Mouse (Mus musculus) heart, embryonic 14.5 days (tissue): ENCODE measurements around the gene Sec14l4. TPM values are rescaled to one million over a fixed set of nuclear protein-coding genes. Genes with fewer than 3 reads are reported as not detected.

Experiments used
- ATAC-seq: fragments of 200-750 bp; cut with Nextera tagmentation; 2 replicates; pipeline ENCODE4 v1.8.0; 2017; ENCODE audit warnings: low read depth, moderate TSS enrichment; ENCODE audit not compliant: insufficient number of reproducible peaks, insufficient read depth, low FRiP score
- H3K27ac ChIP-seq, 2 experiments: fragments of 200-500 bp in 1 of 2; fragments of 300-500 bp in 1 of 2; sonication (generic) in 1 of 2; replicated peaks in 1 of 2; 2 replicates each; pipeline ENCODE4 v1.5.1; 2012 to 2014; ENCODE audit warnings: low read depth in 2 of 2, low read length in 2 of 2, control low read depth in 1 of 2, mild to moderate bottlenecking in 1 of 2, mixed read lengths in 1 of 2; ENCODE audit not compliant: control insufficient read depth in 1 of 2, insufficient read depth in 1 of 2
- H3K27me3 ChIP-seq: fragments of 300-500 bp; sonication (generic); 2 replicates; pipeline ENCODE4 v1.6.1; 2014; ENCODE audit warnings: mild to moderate bottlenecking, low read length, control low read depth; ENCODE audit not compliant: control insufficient read depth, insufficient read depth
- H3K36me3 ChIP-seq: fragments of 300-500 bp; sonication (generic); 2 replicates; pipeline ENCODE4 v1.6.1; 2014; ENCODE audit warnings: mild to moderate bottlenecking, control low read depth, low read length, mixed read lengths; ENCODE audit not compliant: control insufficient read depth, insufficient read depth
- H3K4me1 ChIP-seq, 2 experiments: fragments of 200-500 bp in 1 of 2; fragments of 300-500 bp in 1 of 2; sonication (generic) in 1 of 2; 2 replicates each; pipeline ENCODE4 v1.6.1; 2012 to 2014; ENCODE audit warnings: low read length in 2 of 2, control low read depth in 1 of 2, mixed read lengths in 1 of 2; ENCODE audit not compliant: control insufficient read depth in 2 of 2, insufficient read depth in 2 of 2
- H3K4me2 ChIP-seq: fragments of 300-500 bp; sonication (generic); 2 replicates; pipeline ENCODE4 v1.6.1; 2014; ENCODE audit warnings: mild to moderate bottlenecking, low read length
- H3K4me3 ChIP-seq, 2 experiments: fragments of 200-500 bp in 1 of 2; fragments of 300-500 bp in 1 of 2; sonication (generic) in 1 of 2; 2 replicates each; pipeline ENCODE4 v1.5.1; 2012 to 2014; ENCODE audit warnings: low read length in 2 of 2, mild to moderate bottlenecking in 2 of 2, control low read depth in 1 of 2, low read depth in 1 of 2, moderate library complexity in 1 of 2; ENCODE audit not compliant: control insufficient read depth in 1 of 2, insufficient read depth in 1 of 2
- H3K9ac ChIP-seq: fragments of 300-500 bp; sonication (generic); 2 replicates; pipeline ENCODE4 v1.6.1; 2014; ENCODE audit warnings: mild to moderate bottlenecking, low read length
- H3K9me3 ChIP-seq: fragments of 300-500 bp; sonication (generic); 2 replicates; pipeline ENCODE4 v1.6.1; 2016; ENCODE audit warnings: low read length, control low read depth; ENCODE audit not compliant: control insufficient read depth
- WGBS: fragments of 180-500 bp; shearing (Covaris S2); extraction: QIAGEN DNeasy Blood & Tissue Kit; methylation state at CpG from one replicate; pipeline ENCODE4 v1.1.7; 2014; 5-methylcytosine and 5-hydroxymethylcytosine counted together
- polyA plus RNA-seq: library from polyadenylated mRNA; unstranded; fragments of >200 nt; fragmentation: Nextera tagmentation; extraction: Ambion mirVana; gene quantifications from 2 replicates; pipeline ENCODE4 v1.2.1, GENCODE M21; 2014

Sec14l4 gene
- polyA plus RNA-seq, 1 experiment from 2014 or later, result not detected

GRCm38 (mm10) chr11:4029343-4029742 is 1.9 kb upstream of the Sec14l4 start:
- Histone ChIP-seq H3K4me3 (no peak overlapping the region), H3K36me3 (no peaks in the 10 kb centered on the region), H3K4me2 (no peak overlapping the region), H3K27me3 (peaks cover 13% of the 10 kb centered on the region; the same call in 1 of the 2 replicates), H3K27ac (no peak overlapping the region), H3K9ac (no peak overlapping the region), H3K4me1 (no peaks in the 10 kb centered on the region), H3K9me3 (no peaks in the 10 kb centered on the region)
- WGBS, result 68% methylated on average over 4 of the region's 4 CpGs
- no peak for ATAC-seq

- Histone ChIP-seq H3K4me1 (no peaks in the 10 kb centered on the region), H3K9me3 (no peaks in the 10 kb centered on the region), H3K27ac (no peak overlapping the region), H3K9ac (no peak overlapping the region), H3K36me3 (no peaks in the 10 kb centered on the region), H3K4me2 (no peak overlapping the region), H3K27me3 (peaks cover 13% of the 10 kb centered on the region; the same call in 1 of the 2 replicates), H3K4me3 (no peak overlapping the region)
- ATAC-seq, result no peak
- WGBS, result 18% methylated on average over 12 of the region's 12 CpGs
Measured at GRCm38 (mm10) chr11:4031961-4032360, 699 bp downstream of the Sec14l4 start.

- H3K9me3 ChIP-seq, result no peaks in the 10 kb centered on the region
- H3K27me3 ChIP-seq, result peaks cover 13% of the 10 kb centered on the region; the same call in 1 of the 2 replicates
- no peak overlapping the region for H3K27ac ChIP-seq
- WGBS, result 61% methylated on average over 7 of the region's 7 CpGs
- ATAC-seq, result no peak
- H3K36me3 ChIP-seq, result no peaks in the 10 kb centered on the region
- no peak overlapping the region for H3K9ac ChIP-seq
- no peak overlapping the region for H3K4me2 ChIP-seq
- H3K4me1 ChIP-seq, result no peaks in the 10 kb centered on the region
- H3K4me3 ChIP-seq, result no peak overlapping the region
Measured at GRCm38 (mm10) chr11:4033471-4033870, 2.2 kb downstream of the Sec14l4 start.

GRCm38 (mm10) chr11:4034169-4034568 is 2.9 kb downstream of the Sec14l4 start:
- Histone ChIP-seq H3K36me3 (no peaks in the 10 kb centered on the region), H3K4me2 (no peak overlapping the region), H3K27ac (no peak overlapping the region), H3K4me3 (no peak overlapping the region), H3K9ac (no peak overlapping the region), H3K4me1 (no peaks in the 10 kb centered on the region), H3K27me3 (peaks cover 13% of the 10 kb centered on the region; the same call in 1 of the 2 replicates), H3K9me3 (no peaks in the 10 kb centered on the region)
- no peak for ATAC-seq
- 73% methylated on average over 4 of the region's 4 CpGs for WGBS

GRCm38 (mm10) chr11:4035116-4035892 is 4.0 kb downstream of the Sec14l4 start:
- Histone ChIP-seq H3K27ac (no peak overlapping the region), H3K4me2 (no peak overlapping the region), H3K4me3 (no peak overlapping the region), H3K36me3 (no peaks in the 10 kb centered on the region), H3K27me3 (peaks cover 13% of the 10 kb centered on the region; the same call in 1 of the 2 replicates), H3K9me3 (no peaks in the 10 kb centered on the region), H3K9ac (no peak overlapping the region), H3K4me1 (no peaks in the 10 kb centered on the region)
- 58% methylated on average over 18 of the region's 18 CpGs for WGBS
- no peak for ATAC-seq

- 81% methylated on average over 6 of the region's 6 CpGs for WGBS
- ATAC-seq, result no peak
- no peak overlapping the region for H3K9ac ChIP-seq
- H3K4me2 ChIP-seq, result no peak overlapping the region
- H3K36me3 ChIP-seq, result no peaks in the 10 kb centered on the region
- H3K9me3 ChIP-seq, result no peaks in the 10 kb centered on the region
- no peak overlapping the region for H3K27ac ChIP-seq
- H3K4me3 ChIP-seq, result no peak overlapping the region
- peaks cover 13% of the 10 kb centered on the region; the same call in 1 of the 2 replicates for H3K27me3 ChIP-seq
- no peaks in the 10 kb centered on the region for H3K4me1 ChIP-seq
Measured at GRCm38 (mm10) chr11:4035916-4036315, 4.7 kb downstream of the Sec14l4 start.

GRCm38 (mm10) chr11:4036365-4037084 is 5.3 kb downstream of the Sec14l4 start:
- no peaks in the 10 kb centered on the region for H3K9me3 ChIP-seq
- WGBS, result 57% methylated on average over 9 of the region's 9 CpGs

More at GRCm38 (mm10) chr11:4036365-4037084, 5.3 kb downstream of the Sec14l4 start:
- Histone ChIP-seq H3K27me3 (peaks cover 13% of the 10 kb centered on the region; the same call in 1 of the 2 replicates), H3K4me1 (no peaks in the 10 kb centered on the region), H3K36me3 (no peaks in the 10 kb centered on the region), H3K9ac (no peak overlapping the region), H3K27ac (no peak overlapping the region), H3K4me3 (no peak overlapping the region), H3K4me2 (no peak overlapping the region)
- no peak for ATAC-seq
